Mouse (Mus musculus): Measurements from ENCODE around the gene Myoz1. TPM values are rescaled to one million over a fixed set of nuclear protein-coding genes. Genes with fewer than 3 reads are reported as not detected.
A peak's percentile ranks its signal among the peaks of the same experiment; 100 is the strongest.

Myoz1 gene
- total and polyA plus RNA-seq, 3 experiments, result 1.7 to 2.6 (median 2.4) TPM

DNA sequence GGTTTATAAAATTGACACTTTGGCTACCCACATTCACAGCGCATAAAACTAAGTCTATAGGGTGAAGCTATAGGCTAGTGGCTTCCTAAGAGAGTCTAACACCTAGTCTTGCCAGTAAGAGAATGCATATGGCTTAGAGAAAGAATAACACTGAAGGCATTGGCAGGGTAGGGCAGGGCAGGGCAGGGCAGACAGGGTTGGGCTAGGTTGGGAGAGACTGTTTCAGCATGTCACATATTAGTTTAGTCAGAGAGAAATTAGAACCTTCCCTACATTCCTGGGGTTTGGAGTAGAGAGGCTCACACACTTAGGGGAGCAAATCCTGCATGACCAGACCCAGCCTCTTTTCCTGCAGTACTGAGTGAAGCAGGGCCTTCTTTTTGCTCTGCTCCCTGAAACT, 11.1 kb upstream of the Myoz1 start:
- no peak for DNase-seq (ENCODE audit: extremely low read depth)
- Histone ChIP-seq H3K27ac (ENCODE audit: insufficient read depth, low read depth) (no peak overlapping the region), H3K36me3 (replicated peaks in 1 of 2; ENCODE audit: control insufficient read depth in 1 of 2, insufficient read depth in 1 of 2, low read length in 1 of 2) (peaks cover 2 to 4% of the 10 kb centered on the region in 2 experiments), H3K4me2 (ENCODE audit: insufficient read depth, low read depth, poor library complexity, severe bottlenecking) (no peak overlapping the region), H3K4me1 (ENCODE audit: control insufficient read depth in 1 of 2, insufficient read depth in 2 of 2) (peaks cover 4 to 8% of the 10 kb centered on the region in 2 experiments; a peak in 3 of 4 replicates), H3K9ac (ENCODE audit: insufficient read depth, low read depth) (no peak overlapping the region), H3K27me3 (replicated peaks) (peaks cover 19% of the 10 kb centered on the region), H3K4me3 (replicated peaks in 1 of 3; ENCODE audit: low read depth in 2 of 3, low read length in 2 of 3, poor library complexity in 1 of 3) (no peak overlapping the region), H3K9me3 (replicated peaks; ENCODE audit: low read length) (no peaks in the 10 kb centered on the region), H3K79me2 (replicated peaks; ENCODE audit: control insufficient read depth, extremely low read depth, insufficient read depth, poor library complexity, severe bottlenecking) (no peaks in the 10 kb centered on the region)
- no peak for TF ChIP-seq GABPA (IDR thresholded peaks at IDR 0.05; ENCODE audit: insufficient replicate concordance, low read depth, low read length)
- dilution Hi-C loops (cut with MboI; ENCODE audit: extremely low pct_ligation_motif_present, extremely low pct_unique_long_range_greater_than_20kb, low sequenced_read_pairs), result no loop called here
- in situ Hi-C loops (cut with MboI; ENCODE audit: low pct_ligation_motif_present, low pct_unique_long_range_greater_than_20kb, low sequenced_read_pairs), result no loop called here

DNA sequence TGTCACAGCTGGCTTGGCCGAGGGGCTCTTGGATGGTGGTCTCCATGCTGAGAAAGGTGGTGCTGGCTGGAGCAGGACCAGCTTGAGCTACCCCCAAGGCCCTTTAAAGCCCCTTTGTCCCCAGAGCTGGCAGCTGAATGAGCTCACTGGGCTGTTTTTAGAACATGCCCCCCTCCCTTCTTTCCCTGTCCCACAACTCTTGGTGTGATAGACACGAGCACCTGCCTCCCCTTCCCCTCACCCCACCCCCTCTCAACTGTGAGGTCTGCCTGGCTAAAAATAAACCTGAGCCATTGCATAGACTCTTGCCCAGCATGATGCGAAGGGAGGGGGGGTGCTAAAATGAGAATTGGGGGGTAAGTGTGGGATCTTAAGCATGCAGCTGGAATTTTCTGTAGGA, 8.1 kb upstream of the Myoz1 start:
- dilution Hi-C loops (cut with MboI; ENCODE audit: extremely low pct_ligation_motif_present, extremely low pct_unique_long_range_greater_than_20kb, low sequenced_read_pairs), result no loop called here
- Histone ChIP-seq H3K4me2 (ENCODE audit: insufficient read depth, low read depth, poor library complexity, severe bottlenecking) (no peak overlapping the region), H3K36me3 (replicated peaks in 1 of 2; ENCODE audit: control insufficient read depth in 1 of 2, insufficient read depth in 1 of 2, low read length in 1 of 2) (no peaks in the 10 kb centered on the region), H3K27ac (ENCODE audit: insufficient read depth, low read depth) (no peak overlapping the region), H3K4me3 (replicated peaks in 1 of 3; ENCODE audit: low read depth in 2 of 3, low read length in 2 of 3, poor library complexity in 1 of 3) (no peak overlapping the region), H3K4me1 (ENCODE audit: control insufficient read depth in 1 of 2, insufficient read depth in 2 of 2) (peaks cover 4 to 18% of the 10 kb centered on the region in 2 experiments; a peak in 3 of 4 replicates), H3K79me2 (replicated peaks; ENCODE audit: control insufficient read depth, extremely low read depth, insufficient read depth, poor library complexity, severe bottlenecking) (no peaks in the 10 kb centered on the region), H3K9ac (ENCODE audit: insufficient read depth, low read depth) (no peak overlapping the region), H3K27me3 (replicated peaks) (peaks cover 32% of the 10 kb centered on the region), H3K9me3 (replicated peaks; ENCODE audit: low read length) (no peaks in the 10 kb centered on the region)
- in situ Hi-C loops (cut with MboI; ENCODE audit: low pct_ligation_motif_present, low pct_unique_long_range_greater_than_20kb, low sequenced_read_pairs), result no loop called here
- no peak for DNase-seq (ENCODE audit: extremely low read depth)
- TF ChIP-seq HCFC1 (IDR thresholded peaks at IDR 0.05; ENCODE audit: low read depth, low read length) (no peak), ZKSCAN1 (IDR thresholded peaks at IDR 0.05; ENCODE audit: borderline replicate concordance, low read depth, low read length) (no peak), POLR2A (IDR thresholded peaks at IDR 0.05; ENCODE audit: low read depth, low read length) (no peak), IRF4 (IDR thresholded peaks at IDR 0.05; ENCODE audit: low read depth, low read length) (no peak), ZMIZ1 (IDR thresholded peaks at IDR 0.05; ENCODE audit: low read depth, low read length) (no peak), MEF2A (IDR thresholded peaks at IDR 0.05; ENCODE audit: borderline replicate concordance, low read depth, low read length) (peak; percentile 23; the same call in 1 of the 2 replicates), NRF1 (IDR thresholded peaks at IDR 0.05; ENCODE audit: low read depth, low read length) (no peak), BHLHE40 (IDR thresholded peaks at IDR 0.05; ENCODE audit: low read depth, low read length) (no peak)

DNA sequence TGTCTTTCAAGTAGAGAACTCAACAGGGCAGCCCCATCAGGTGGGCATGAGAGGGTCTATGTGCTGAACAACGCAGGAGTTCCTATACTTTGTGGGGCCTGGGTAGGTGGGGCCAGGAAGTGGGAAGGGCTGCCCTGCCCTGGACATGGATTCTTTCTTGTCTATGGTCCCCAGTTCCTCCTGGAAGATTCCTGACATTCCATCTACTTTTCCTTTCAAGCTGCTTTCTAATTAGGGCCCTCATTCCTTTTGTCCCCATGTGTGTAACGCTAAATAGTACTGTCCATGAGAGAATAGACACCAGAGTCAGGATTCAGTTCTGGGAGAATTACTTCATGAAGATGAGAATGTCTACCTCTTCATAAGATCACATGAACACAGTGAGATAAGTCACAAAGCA, 7.3 kb upstream of the Myoz1 start:
- no peak overlapping the region for H3K27ac ChIP-seq (ENCODE audit: insufficient read depth, low read depth)
- in situ Hi-C loops (cut with MboI; ENCODE audit: low pct_ligation_motif_present, low pct_unique_long_range_greater_than_20kb, low sequenced_read_pairs), result no loop called here

More for the DNA sequence above, 7.3 kb upstream of the Myoz1 start:
- TF ChIP-seq E2F4 (IDR thresholded peaks at IDR 0.05; ENCODE audit: insufficient replicate concordance, low read depth, low read length), result no peak
- TF ChIP-seq EP300 (IDR thresholded peaks at IDR 0.05; ENCODE audit: low read length), result no peak
- no peak for TF ChIP-seq GABPA (IDR thresholded peaks at IDR 0.05; ENCODE audit: insufficient replicate concordance, low read depth, low read length)
- no peak for TF ChIP-seq POLR2AphosphoS2 (IDR thresholded peaks at IDR 0.05; ENCODE audit: low read depth, low read length)
- no peak for TF ChIP-seq USF1 (IDR thresholded peaks at IDR 0.05; ENCODE audit: low read depth, low read length)
- TF ChIP-seq CTCF (conservative IDR thresholded peaks at IDR 0.05 in 1 of 2, IDR thresholded peaks at IDR 0.05 in 1 of 2; ENCODE audit: low read depth in 2 of 2, low read length in 2 of 2), result no peak
- no peak for TF ChIP-seq ZNF384 (IDR thresholded peaks at IDR 0.05; ENCODE audit: low read depth, low read length)
- TF ChIP-seq MEF2A (IDR thresholded peaks at IDR 0.05; ENCODE audit: borderline replicate concordance, low read depth, low read length), result no peak
- TF ChIP-seq ETS1 (conservative IDR thresholded peaks at IDR 0.05; ENCODE audit: low read depth, low read length), result no peak
- TF ChIP-seq IRF4 (IDR thresholded peaks at IDR 0.05; ENCODE audit: low read depth, low read length), result no peak
- TF ChIP-seq POLR2A (IDR thresholded peaks at IDR 0.05; ENCODE audit: low read depth, low read length), result no peak
- TF ChIP-seq ZMIZ1 (IDR thresholded peaks at IDR 0.05; ENCODE audit: low read depth, low read length), result no peak
- TF ChIP-seq MYC (IDR thresholded peaks at IDR 0.05; ENCODE audit: low read depth, low read length), result no peak
- no peak for TF ChIP-seq MXI1 (IDR thresholded peaks at IDR 0.05; ENCODE audit: low read depth, low read length)
- no peak for TF ChIP-seq ZKSCAN1 (IDR thresholded peaks at IDR 0.05; ENCODE audit: borderline replicate concordance, low read depth, low read length)
- no peak for TF ChIP-seq USF2 (conservative IDR thresholded peaks at IDR 0.05; ENCODE audit: low read depth, low read length)
- Histone ChIP-seq H3K9me3 (replicated peaks; ENCODE audit: low read length) (no peaks in the 10 kb centered on the region), H3K4me2 (ENCODE audit: insufficient read depth, low read depth, poor library complexity, severe bottlenecking) (no peak overlapping the region), H3K9ac (ENCODE audit: insufficient read depth, low read depth) (no peak overlapping the region), H3K4me1 (ENCODE audit: control insufficient read depth in 1 of 2, insufficient read depth in 2 of 2) (peaks cover 4 to 18% of the 10 kb centered on the region in 2 experiments; a peak in 3 of 4 replicates), H3K27me3 (replicated peaks) (peaks cover 32% of the 10 kb centered on the region), H3K36me3 (replicated peaks in 1 of 2; ENCODE audit: control insufficient read depth in 1 of 2, insufficient read depth in 1 of 2, low read length in 1 of 2) (no peaks in the 10 kb centered on the region), H3K79me2 (replicated peaks; ENCODE audit: control insufficient read depth, extremely low read depth, insufficient read depth, poor library complexity, severe bottlenecking) (no peaks in the 10 kb centered on the region), H3K4me3 (replicated peaks in 1 of 3; ENCODE audit: low read depth in 2 of 3, low read length in 2 of 3, poor library complexity in 1 of 3) (no peak overlapping the region)
- dilution Hi-C loops (cut with MboI; ENCODE audit: extremely low pct_ligation_motif_present, extremely low pct_unique_long_range_greater_than_20kb, low sequenced_read_pairs), result no loop called here
- no peak for DNase-seq (ENCODE audit: extremely low read depth)
